Mouse (Mus musculus): Measurements from ENCODE around the gene Ccdc127. TPM values are rescaled to one million over a fixed set of nuclear protein-coding genes. Genes with fewer than 3 reads are reported as not detected.

The Ccdc127 gene
- 15.1 to 22.1 TPM (median 18.5 TPM) in 4 replicates for total RNA-seq (2023)

GRCm38 (mm10) chr13:74349566-74350434, at the start of gene Ccdc127, which contains the start of gene Sdha:
TSS of gene Ccdc127 (plus strand) at chr13:74350309.
TSS of gene Sdha (minus strand) at chr13:74350280.

GRCm38 (mm10) chr13:74317170-74317849, 32.8 kb upstream of the Ccdc127 start, which contains the start of gene Pdcd6:
TSS of gene Pdcd6 (minus strand) at chr13:74317580.

GRCm38 (mm10) chr13:74363859-74364235, 13.7 kb downstream of the Ccdc127 start, which contains the start of gene Lrrc14b:
TSS of gene Lrrc14b (minus strand) at chr13:74364005.

GRCm38 (mm10) chr13:74390371-74390990, 40.4 kb downstream of the Ccdc127 start, which contains the start of gene Zfp72:
TSS of gene Zfp72 (minus strand) at chr13:74390836.

GRCm38 (mm10) chr13:74399298-74399839, 49.3 kb downstream of the Ccdc127 start, which contains the start of gene Ftl1-ps1:
TSS of gene Ftl1-ps1 (plus strand) at chr13:74399694.

Other genes starting within 250 kb of the Ccdc127 start
- gene Slc9a3, start 228.9 kb upstream of the Ccdc127 start, total RNA-seq (2023): 0.12 TPM in 1 of 4 replicates, not detected in the others
- 42.6 to 53.7 TPM (median 47.5 TPM) in 4 replicates for gene Exoc3, start 141.6 kb upstream of the Ccdc127 start, total RNA-seq (2023)
- gene Ahrr, start 58.0 kb upstream of the Ccdc127 start, total RNA-seq (2023): 0.13 TPM in 1 of 4 replicates, not detected in the others
- 69.5 to 80.3 TPM (median 74.6 TPM) in 4 replicates for gene Pdcd6, start 32.7 kb upstream of the Ccdc127 start, total RNA-seq (2023)
- gene Sdha, start within 50 bp of the Ccdc127 start, total RNA-seq (2023): 148 to 207 TPM (median 169 TPM) in 4 replicates
- gene Lrrc14b, start 13.7 kb downstream of the Ccdc127 start, total RNA-seq (2023): not detected in 4 replicates
- 1.5 to 2.7 TPM (median 1.8 TPM) in 4 replicates for gene Zfp72, start 40.5 kb downstream of the Ccdc127 start, total RNA-seq (2023)
- gene Ftl1-ps1, start 49.4 kb downstream of the Ccdc127 start, total RNA-seq (2023): 598 to 630 TPM (median 617 TPM) in 4 replicates
- gene Zfp825, start 143.7 kb downstream of the Ccdc127 start, total RNA-seq (2023): 4.8 to 6.8 TPM (median 5.3 TPM) in 4 replicates